Mouse (Mus musculus) heart, embryonic 12.5 days (tissue): Measurements from ENCODE around the gene Ttc8. TPM values are rescaled to one million over a fixed set of nuclear protein-coding genes. Genes with fewer than 3 reads are reported as not detected.
A peak's percentile ranks its signal among the peaks of the same experiment; 100 is the strongest.

Source experiments
- ATAC-seq: fragments of 200-750 bp; cut with Nextera tagmentation; 2 replicates; pipeline ENCODE4 v1.8.0; 2017; ENCODE audit warnings: moderate TSS enrichment, moderate library complexity; ENCODE audit not compliant: insufficient number of reproducible peaks, low FRiP score
- H3K27ac ChIP-seq: fragments of 300-500 bp; sonication (generic); 2 replicates; pipeline ENCODE4 v1.5.1; 2016; ENCODE audit warnings: mild to moderate bottlenecking, moderate library complexity; ENCODE audit not compliant: poor library complexity, severe bottlenecking
- H3K27me3 ChIP-seq: fragments of 300-500 bp; sonication (generic); replicated peaks from 2 replicates; pipeline ENCODE4 v1.6.1; 2016; ENCODE audit warnings: mild to moderate bottlenecking, moderate library complexity
- H3K36me3 ChIP-seq: fragments of 300-500 bp; sonication (generic); 2 replicates; pipeline ENCODE4 v1.6.1; 2016; ENCODE audit warnings: mild to moderate bottlenecking, moderate library complexity
- H3K4me1 ChIP-seq: fragments of 300-500 bp; sonication (generic); replicated peaks from 2 replicates; pipeline ENCODE4 v1.6.1; 2016; ENCODE audit warnings: mild to moderate bottlenecking
- H3K4me2 ChIP-seq: fragments of 300-500 bp; sonication (generic); 2 replicates; pipeline ENCODE4 v1.6.1; 2016; ENCODE audit warnings: mild to moderate bottlenecking, moderate library complexity
- H3K4me3 ChIP-seq: fragments of 300-500 bp; sonication (generic); 2 replicates; pipeline ENCODE4 v1.5.1; 2016; ENCODE audit warnings: mild to moderate bottlenecking
- H3K9ac ChIP-seq: fragments of 300-500 bp; sonication (generic); 2 replicates; pipeline ENCODE4 v1.6.1; 2016; ENCODE audit warnings: mild to moderate bottlenecking, moderate library complexity
- H3K9me3 ChIP-seq: fragments of 300-500 bp; sonication (generic); replicated peaks from 2 replicates; pipeline ENCODE4 v1.6.1; 2016; ENCODE audit warnings: mild to moderate bottlenecking, moderate library complexity
- WGBS: fragments of 180-500 bp; shearing (Covaris S2); methylation state at CpG from one replicate; pipeline ENCODE4 v1.1.7; 2016; 5-methylcytosine and 5-hydroxymethylcytosine counted together
- polyA plus RNA-seq: library from polyadenylated mRNA; unstranded; fragments of >200 nt; fragmentation: Nextera tagmentation; extraction: Ambion mirVana; gene quantifications from 2 replicates; pipeline ENCODE4 v1.2.1, GENCODE M21; 2016

Ttc8 gene
- polyA plus RNA-seq, 1 experiment from 2014 or later = 16.2 TPM

GRCm38 (mm10) chr12:98997046-98997445 is 76.7 kb downstream of the Ttc8 start:
- 71% methylated on average over 5 of the region's 5 CpGs for WGBS
- no peak for ATAC-seq
- no peak overlapping the region for H3K9ac ChIP-seq
- no peak overlapping the region for H3K4me2 ChIP-seq
- no peaks in the 10 kb centered on the region for H3K27me3 ChIP-seq
- H3K9me3 ChIP-seq = no peaks in the 10 kb centered on the region
- H3K27ac ChIP-seq = no peak overlapping the region
- no peak overlapping the region for H3K4me3 ChIP-seq
- H3K4me1 ChIP-seq = no peaks in the 10 kb centered on the region
- H3K36me3 ChIP-seq = no peaks in the 10 kb centered on the region

- H3K4me3 ChIP-seq = no peak overlapping the region
- no peaks in the 10 kb centered on the region for H3K9me3 ChIP-seq
- H3K4me2 ChIP-seq = no peak overlapping the region
- no peak overlapping the region for H3K27ac ChIP-seq
- no peaks in the 10 kb centered on the region for H3K36me3 ChIP-seq
- H3K27me3 ChIP-seq = no peaks in the 10 kb centered on the region
- ATAC-seq = no peak
- WGBS = 75% methylated on average over 10 of the region's 10 CpGs
- no peak overlapping the region for H3K9ac ChIP-seq
- no peaks in the 10 kb centered on the region for H3K4me1 ChIP-seq
These were observed 78.5 kb downstream of the Ttc8 start for GRCm38 (mm10) chr12:98998662-98999428.

DNA sequence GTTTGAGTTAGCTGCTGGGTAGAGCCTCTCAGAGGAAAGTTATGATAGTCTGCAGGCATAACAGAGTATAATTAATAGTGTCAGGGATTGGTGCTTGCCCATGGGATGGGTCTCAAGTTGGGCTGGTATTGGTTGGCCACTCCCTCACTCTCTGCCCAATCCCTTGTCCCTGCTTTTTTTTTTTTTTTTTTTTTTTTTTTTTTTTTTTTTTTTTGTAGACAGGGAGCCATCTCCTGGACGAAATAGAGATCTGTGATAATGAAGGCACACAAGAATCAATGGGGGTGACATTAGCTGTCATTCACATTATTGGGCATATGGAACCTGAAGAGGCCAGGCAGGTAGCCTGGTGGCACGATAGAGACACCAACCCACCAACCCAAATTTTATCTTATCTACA is 79.9 kb downstream of the Ttc8 start:
- Histone ChIP-seq H3K9me3 (no peaks in the 10 kb centered on the region), H3K27ac (no peak overlapping the region), H3K4me3 (no peak overlapping the region), H3K4me2 (no peak overlapping the region), H3K4me1 (no peaks in the 10 kb centered on the region), H3K9ac (no peak overlapping the region), H3K27me3 (no peaks in the 10 kb centered on the region), H3K36me3 (no peaks in the 10 kb centered on the region)
- WGBS = 58% methylated on average over 2 of the region's 2 CpGs
- no peak for ATAC-seq

DNA sequence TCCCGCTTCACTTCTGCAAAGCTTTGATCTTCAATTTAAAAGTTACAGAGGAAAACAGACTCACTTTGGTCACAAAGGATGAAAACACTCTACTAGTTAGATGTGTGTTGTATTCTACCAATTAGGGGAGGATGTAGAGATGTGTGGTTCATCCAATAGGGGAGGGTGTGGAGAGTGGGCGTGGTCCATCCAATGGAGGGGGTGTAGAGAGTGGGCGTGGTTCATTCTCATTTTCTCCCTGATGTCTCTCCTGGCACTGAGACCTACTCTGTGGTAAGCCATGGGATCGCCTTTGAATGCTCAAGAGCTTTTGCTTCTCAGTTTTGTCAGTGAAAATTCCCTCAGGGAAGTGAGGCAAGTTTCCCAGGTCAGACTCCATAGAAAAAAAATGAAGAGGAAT is 82.7 kb downstream of the Ttc8 start:
- H3K9me3 ChIP-seq = no peaks in the 10 kb centered on the region
- H3K27ac ChIP-seq = no peak overlapping the region
- no peaks in the 10 kb centered on the region for H3K27me3 ChIP-seq
- 59% methylated on average over 4 of the region's 4 CpGs for WGBS
- no peak overlapping the region for H3K4me2 ChIP-seq
- no peak overlapping the region for H3K4me3 ChIP-seq
- no peak for ATAC-seq
- H3K4me1 ChIP-seq = no peaks in the 10 kb centered on the region
- H3K36me3 ChIP-seq = no peaks in the 10 kb centered on the region
- no peak overlapping the region for H3K9ac ChIP-seq

DNA sequence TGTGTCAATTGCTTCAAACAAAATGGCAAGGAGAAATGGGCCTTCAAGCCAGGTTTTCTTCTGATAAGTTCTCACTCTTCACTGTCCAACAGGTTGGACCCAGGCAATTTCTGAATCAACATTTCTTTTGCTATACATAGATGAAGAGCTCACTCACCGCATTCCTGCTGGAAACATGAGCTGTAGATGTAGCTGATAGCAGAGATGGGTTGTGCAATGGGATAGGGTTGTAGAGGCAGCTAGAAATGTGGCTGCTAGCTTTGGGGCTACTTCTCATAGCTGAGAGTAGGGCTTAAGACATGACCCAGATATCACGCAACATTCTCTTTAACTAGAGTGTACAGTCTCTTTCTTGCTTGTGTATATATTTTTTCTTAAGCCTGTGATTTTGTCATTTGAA is 84.4 kb downstream of the Ttc8 start:
- no peak overlapping the region for H3K9ac ChIP-seq
- no peaks in the 10 kb centered on the region for H3K27me3 ChIP-seq
- H3K4me3 ChIP-seq = no peak overlapping the region
- ATAC-seq = no peak
- no peaks in the 10 kb centered on the region for H3K36me3 ChIP-seq
- no peak overlapping the region for H3K4me2 ChIP-seq
- H3K9me3 ChIP-seq = no peaks in the 10 kb centered on the region
- H3K4me1 ChIP-seq = no peaks in the 10 kb centered on the region
- no peak overlapping the region for H3K27ac ChIP-seq
- WGBS = 78% methylated on average over 2 of the region's 2 CpGs

DNA sequence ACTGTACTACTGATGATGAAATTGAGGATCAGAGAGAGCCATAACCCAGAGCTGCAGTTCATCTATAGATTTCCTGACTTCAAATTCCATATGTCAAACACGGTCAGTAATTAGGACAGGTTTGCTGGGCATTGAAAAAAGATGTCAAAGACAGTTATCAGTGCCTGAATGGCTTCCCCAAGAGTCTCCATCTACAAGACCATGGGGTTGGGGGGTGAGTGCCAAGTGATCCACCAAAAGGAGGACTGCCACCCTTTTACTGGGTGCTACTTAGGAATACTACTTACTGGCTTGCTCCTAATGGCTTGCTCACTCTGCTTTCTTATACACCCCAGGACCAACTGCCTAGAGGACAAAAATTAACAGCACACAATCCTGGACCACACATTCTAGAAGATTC is 88.4 kb downstream of the Ttc8 start:
- WGBS = 90% methylated on average over 1 of the region's 1 CpGs
- no peaks in the 10 kb centered on the region for H3K27me3 ChIP-seq
- ATAC-seq = no peak

DNA sequence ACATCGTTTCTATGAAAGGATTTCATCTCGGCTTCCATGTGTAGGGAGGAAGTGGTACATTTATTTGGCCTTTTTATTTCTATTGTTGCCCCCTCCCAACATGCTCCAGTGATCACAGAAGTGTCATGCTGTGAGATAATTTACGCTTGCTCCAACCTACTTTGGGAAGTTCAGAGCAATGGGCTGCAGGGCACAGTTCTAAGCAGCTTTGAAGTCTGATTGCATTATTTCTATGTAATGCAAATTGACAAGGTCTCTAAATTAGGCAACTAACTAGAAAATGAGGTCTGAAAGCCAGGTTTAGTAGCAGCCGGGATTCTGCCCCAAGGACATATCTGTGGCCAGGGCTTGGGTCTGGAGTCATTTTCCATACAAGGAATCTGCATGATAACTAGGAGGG is 89.1 kb downstream of the Ttc8 start:
- Histone ChIP-seq H3K4me3 (no peak overlapping the region), H3K4me1 (peaks cover 3% of the 10 kb centered on the region; the same call in 1 of the 2 replicates), H3K9me3 (no peaks in the 10 kb centered on the region), H3K27me3 (no peaks in the 10 kb centered on the region), H3K9ac (no peak overlapping the region), H3K36me3 (no peaks in the 10 kb centered on the region), H3K4me2 (no peak overlapping the region), H3K27ac (no peak overlapping the region)
- ATAC-seq = no peak
- 70% methylated on average over 4 of the region's 4 CpGs for WGBS

More for the DNA sequence above, 88.4 kb downstream of the Ttc8 start:
- Histone ChIP-seq H3K36me3 (no peaks in the 10 kb centered on the region), H3K4me3 (no peak overlapping the region), H3K9ac (no peak overlapping the region), H3K4me1 (peaks cover 3% of the 10 kb centered on the region; the same call in 1 of the 2 replicates), H3K9me3 (no peaks in the 10 kb centered on the region), H3K27ac (no peak overlapping the region), H3K4me2 (no peak overlapping the region)

DNA sequence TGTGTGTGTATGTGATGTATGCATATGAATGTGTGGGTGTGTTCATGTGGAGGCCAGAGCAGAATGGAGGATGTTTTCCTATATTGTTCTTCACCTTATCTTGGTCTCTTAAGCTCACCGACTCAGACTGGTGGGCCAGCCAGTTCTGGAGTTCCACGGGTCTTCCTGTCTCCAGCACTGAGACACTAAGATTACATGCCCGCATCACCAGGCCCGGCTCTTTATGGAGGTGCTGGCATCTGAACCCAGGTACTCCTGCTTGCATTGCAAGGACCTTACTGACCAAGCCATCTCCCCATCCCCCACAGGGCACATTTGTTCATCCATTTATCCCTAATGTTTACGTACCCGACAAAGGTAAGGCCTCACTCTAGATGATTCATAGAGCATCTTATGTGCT is 89.7 kb downstream of the Ttc8 start:
- no peak for ATAC-seq
- WGBS = 71% methylated on average over 6 of the region's 6 CpGs
- H3K4me3 ChIP-seq = no peak overlapping the region

GRCm38 (mm10) chr12:99011161-99011861 is 90.9 kb downstream of the Ttc8 start:
- Histone ChIP-seq H3K9ac (no peak overlapping the region; the same call in 1 of the 2 replicates), H3K4me3 (peak overlapping the region; percentile 24), H3K4me1 (peaks cover 3% of the 10 kb centered on the region; the same call in 1 of the 2 replicates), H3K27me3 (no peaks in the 10 kb centered on the region), H3K9me3 (no peaks in the 10 kb centered on the region), H3K36me3 (no peaks in the 10 kb centered on the region), H3K4me2 (peak overlapping the region; percentile 66), H3K27ac (no peak overlapping the region)
- no peak for ATAC-seq
- WGBS = 9% methylated on average over 22 of the region's 22 CpGs

More for the DNA sequence above, 89.7 kb downstream of the Ttc8 start:
- H3K9me3 ChIP-seq = no peaks in the 10 kb centered on the region
- H3K27ac ChIP-seq = no peak overlapping the region
- H3K27me3 ChIP-seq = no peaks in the 10 kb centered on the region
- H3K9ac ChIP-seq = no peak overlapping the region
- H3K4me1 ChIP-seq = peaks cover 3% of the 10 kb centered on the region; the same call in 1 of the 2 replicates
- H3K36me3 ChIP-seq = no peaks in the 10 kb centered on the region
- H3K4me2 ChIP-seq = no peak overlapping the region

GRCm38 (mm10) chr12:99015870-99016269 is 95.5 kb downstream of the Ttc8 start:
- Histone ChIP-seq H3K9me3 (no peaks in the 10 kb centered on the region), H3K27me3 (no peaks in the 10 kb centered on the region)
- WGBS = 78% methylated on average over 4 of the region's 4 CpGs

DNA sequence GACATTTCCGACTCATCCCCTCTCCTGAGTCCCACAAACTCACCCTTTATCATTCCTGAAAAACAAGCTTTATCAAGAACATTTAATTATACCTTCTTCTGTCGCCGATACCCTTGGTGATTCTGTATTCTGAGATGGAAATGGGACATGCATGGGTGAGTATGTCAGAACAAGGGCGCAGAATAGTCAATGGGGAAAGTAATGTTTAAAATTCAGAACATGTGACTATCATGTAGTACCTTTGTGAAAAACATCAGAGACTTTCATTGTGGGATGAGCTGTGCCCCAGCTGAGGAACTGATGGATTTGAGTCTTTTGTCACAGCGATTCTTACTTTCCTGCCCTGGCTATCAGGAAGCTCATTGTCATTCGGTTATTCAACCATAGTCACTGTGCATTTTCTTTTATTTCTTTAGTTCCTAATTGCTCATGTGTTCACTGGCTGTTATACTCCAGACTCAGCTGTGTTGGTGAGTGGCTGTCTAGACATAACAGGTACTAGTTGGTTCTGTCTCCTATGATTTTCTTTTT is 104.1 kb downstream of the Ttc8 start:
- H3K9ac ChIP-seq = no peak overlapping the region
- no peak overlapping the region for H3K4me2 ChIP-seq
- WGBS = 80% methylated on average over 6 of the region's 6 CpGs
- no peak overlapping the region for H3K27ac ChIP-seq
- H3K9me3 ChIP-seq = no peaks in the 10 kb centered on the region
- H3K4me1 ChIP-seq = no peaks in the 10 kb centered on the region
- H3K4me3 ChIP-seq = no peak overlapping the region
- no peaks in the 10 kb centered on the region for H3K27me3 ChIP-seq
- H3K36me3 ChIP-seq = no peaks in the 10 kb centered on the region
- ATAC-seq = no peak

More at GRCm38 (mm10) chr12:99015870-99016269, 95.5 kb downstream of the Ttc8 start:
- Histone ChIP-seq H3K9ac (no peak overlapping the region), H3K36me3 (no peaks in the 10 kb centered on the region), H3K4me2 (no peak overlapping the region), H3K4me1 (peaks cover 3% of the 10 kb centered on the region; the same call in 1 of the 2 replicates), H3K27ac (no peak overlapping the region), H3K4me3 (no peak overlapping the region)
- ATAC-seq = no peak
